Mouse (Mus musculus): ENCODE data around the gene Gm17606. TPM values are rescaled to one million over a fixed set of nuclear protein-coding genes. Genes with fewer than 3 reads are reported as not detected.
"Not testable (repeated sequence)": the region's sequence is repeated elsewhere in the genome, so short reads cannot be mapped to it uniquely, and the experiment has no call there.

Gene Gm17606
- not detected in 2 replicates for polyA plus RNA-seq (2015; fragmentation: Nextera tagmentation; extraction: Ambion mirVana)

- DNase-seq (ENCODE audit: low spot score): no peak
Observed at GRCm38 (mm10) chr14:54640946-54641304, at the start of gene Gm17606. TSS of gene Gm17606 (plus strand) at chr14:54640952.

- DNase-seq (ENCODE audit: low spot score): no peak
Observed at GRCm38 (mm10) chr14:54591056-54591455, 49.7 kb upstream of the Gm17606 start.

- no peak for DNase-seq (ENCODE audit: low spot score)
Observed at GRCm38 (mm10) chr14:54592319-54592934, 48.3 kb upstream of the Gm17606 start.

DNA sequence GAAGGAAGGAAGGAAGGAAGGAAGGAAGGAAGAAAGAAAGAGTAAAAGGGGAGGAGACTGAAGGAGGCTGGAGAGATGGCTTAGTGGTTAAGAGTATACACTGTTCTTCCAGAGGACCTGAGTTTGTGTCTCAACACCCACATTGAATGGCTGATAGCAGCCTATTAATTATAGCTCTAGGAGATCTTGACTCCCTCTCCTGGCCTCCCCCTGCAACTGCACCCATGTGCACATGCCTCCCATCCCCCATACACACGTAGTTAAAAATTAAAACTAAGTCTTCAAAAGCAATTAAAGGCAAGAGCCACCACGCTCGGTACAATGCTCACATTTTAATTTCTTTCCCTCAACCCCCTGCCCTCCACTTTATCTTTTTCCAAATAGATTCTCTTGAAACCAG, 46.7 kb upstream of the Gm17606 start:
- DNase-seq (ENCODE audit: low spot score): no peak

DNA sequence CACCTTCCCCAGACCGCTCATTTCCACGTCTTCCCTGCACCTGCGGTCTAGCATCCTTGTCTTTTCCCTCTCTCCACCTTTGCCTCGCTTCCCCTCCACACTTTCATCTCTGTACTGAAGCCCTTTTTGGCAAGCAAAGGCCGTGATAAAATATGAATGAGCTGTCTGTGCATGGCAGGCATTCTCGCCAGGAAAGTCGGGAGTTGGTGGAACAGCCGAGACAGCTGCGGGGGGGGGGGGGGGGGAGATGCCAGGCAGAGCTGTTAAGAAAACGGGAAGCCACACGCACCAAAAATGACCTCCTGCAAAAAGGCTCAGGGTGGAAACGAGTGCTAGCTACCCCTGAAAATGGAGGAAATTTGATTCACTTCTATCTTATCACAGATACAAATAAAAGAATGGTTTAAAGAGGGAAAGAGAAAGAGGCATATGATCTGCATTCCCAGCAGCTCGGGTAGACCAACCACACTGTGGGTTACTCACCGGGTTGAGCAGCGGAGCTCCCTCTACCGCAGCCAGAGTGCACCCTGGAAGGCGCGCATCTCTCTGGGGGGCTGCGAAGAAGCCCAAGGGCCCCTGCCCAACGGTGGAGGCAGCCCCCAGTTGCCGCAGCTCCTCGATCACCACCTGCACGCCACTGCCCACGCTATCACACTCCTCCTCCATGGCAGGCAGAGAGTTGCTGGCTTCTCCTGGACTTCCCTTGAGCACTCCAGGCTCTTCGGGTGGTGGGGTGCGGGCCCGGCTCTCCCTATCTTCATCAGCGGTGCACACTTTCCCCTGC, 45.9 kb upstream of the Gm17606 start:
- no peak for DNase-seq (ENCODE audit: low spot score)

DNA sequence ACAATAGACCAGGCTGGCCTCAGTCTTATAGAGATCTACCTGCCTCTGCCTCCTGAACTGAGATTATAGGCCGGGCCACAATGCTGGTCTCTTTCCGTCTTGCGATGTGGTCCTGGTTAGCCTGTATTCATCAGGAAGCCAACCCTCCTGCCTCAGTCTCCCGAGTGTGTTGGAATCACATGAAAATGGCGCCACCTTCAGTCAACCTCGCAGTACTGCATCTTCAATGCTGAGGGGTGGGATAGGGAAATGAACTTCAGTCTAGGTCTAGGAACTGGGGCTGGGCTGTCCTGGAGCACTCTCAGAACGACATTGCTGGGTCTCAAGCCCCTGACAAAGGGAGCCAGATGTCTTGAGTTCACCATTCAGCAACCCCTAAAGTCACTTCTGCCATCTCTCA, 43.7 kb upstream of the Gm17606 start:
- peak; percentile 43 for DNase-seq (ENCODE audit: low spot score)

- DNase-seq (ENCODE audit: low spot score): no peak
Observed at GRCm38 (mm10) chr14:54601601-54602000, 39.2 kb upstream of the Gm17606 start.

DNA sequence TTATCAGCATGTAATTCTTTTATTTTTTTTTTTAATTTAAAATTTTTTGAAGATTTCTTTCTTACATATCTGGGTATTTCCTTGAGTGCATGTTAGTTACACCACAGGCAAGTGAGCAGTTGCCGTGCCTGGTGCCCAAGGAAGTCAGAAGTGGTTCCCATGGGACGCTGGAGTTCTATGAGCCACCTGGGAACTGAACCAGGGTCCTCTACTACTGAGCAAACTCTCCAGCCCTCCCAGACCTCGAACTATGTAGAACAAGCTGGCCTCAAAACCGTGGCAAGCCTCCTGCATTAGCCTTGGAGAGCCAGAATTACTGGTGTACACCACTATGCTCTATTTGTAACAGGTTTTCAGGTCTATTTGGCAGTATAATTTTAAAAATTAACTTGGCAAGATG, 38.1 kb upstream of the Gm17606 start:
- DNase-seq (ENCODE audit: low spot score): no peak

DNA sequence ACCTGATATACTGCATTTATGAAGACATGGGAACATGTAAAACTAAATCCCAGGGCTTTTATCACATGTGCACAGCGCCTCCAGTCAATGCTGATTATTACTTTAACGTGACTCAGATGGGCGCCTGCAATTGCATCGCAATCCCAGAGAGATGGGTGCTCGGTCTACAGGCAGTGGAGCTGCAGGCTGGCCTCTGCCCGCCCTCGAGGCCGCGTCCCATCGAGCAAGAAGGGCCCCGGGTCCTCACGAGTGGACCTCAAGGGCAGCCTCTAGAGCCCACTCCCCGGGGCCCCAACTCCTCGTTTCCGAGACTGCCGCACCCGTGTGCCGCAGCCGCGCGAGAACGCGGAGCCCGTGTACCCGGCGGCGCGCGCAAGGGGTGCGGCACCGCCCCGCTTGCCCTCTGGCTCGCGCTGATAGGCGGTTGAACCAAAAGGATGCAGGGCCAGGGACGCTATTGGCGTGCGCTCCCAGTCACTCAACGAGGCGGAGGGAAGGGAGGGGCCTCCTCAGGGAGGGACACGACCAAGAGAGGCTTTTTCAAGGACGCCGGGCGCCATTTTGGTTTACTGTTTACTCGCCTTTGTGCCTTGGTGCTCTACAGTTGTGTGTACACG, 37.6 kb upstream of the Gm17606 start:
- peak; percentile 98 for DNase-seq (ENCODE audit: low spot score)

GRCm38 (mm10) chr14:54603686-54604085, 37.1 kb upstream of the Gm17606 start:
- no peak for DNase-seq (ENCODE audit: low spot score)

- DNase-seq (ENCODE audit: low spot score): peak; percentile 82
Observed at GRCm38 (mm10) chr14:54605752-54606321, 34.9 kb upstream of the Gm17606 start, which contains the start of gene 4931414P19Rik. TSS of gene 4931414P19Rik (minus strand) at chr14:54605993.

- DNase-seq (ENCODE audit: low spot score): no peak
Observed at GRCm38 (mm10) chr14:54607226-54607625, 33.5 kb upstream of the Gm17606 start.

DNA sequence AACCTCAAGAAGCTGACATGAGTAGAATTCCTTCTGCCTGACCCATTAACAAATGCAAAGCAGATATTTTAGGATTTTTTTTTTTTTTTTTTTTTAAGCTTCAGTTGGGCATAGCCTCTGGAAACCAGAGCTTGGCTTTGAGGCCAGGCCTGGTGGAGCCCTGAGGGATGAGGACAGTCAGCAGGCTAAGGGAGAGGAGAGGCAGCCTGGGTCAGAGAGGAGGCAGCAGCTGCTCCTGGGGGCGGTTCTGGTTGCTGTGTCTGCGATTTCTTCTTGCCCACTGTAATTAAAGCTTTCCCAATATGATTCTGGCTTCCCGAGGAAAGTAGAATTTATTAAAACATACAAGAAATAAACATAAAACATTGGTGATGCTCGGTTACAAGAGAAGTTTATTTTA, 31.5 kb upstream of the Gm17606 start:
- no peak for DNase-seq (ENCODE audit: low spot score)

- peak; percentile 50 for DNase-seq (ENCODE audit: low spot score)
Observed at GRCm38 (mm10) chr14:54609962-54610361, 30.8 kb upstream of the Gm17606 start.

DNA sequence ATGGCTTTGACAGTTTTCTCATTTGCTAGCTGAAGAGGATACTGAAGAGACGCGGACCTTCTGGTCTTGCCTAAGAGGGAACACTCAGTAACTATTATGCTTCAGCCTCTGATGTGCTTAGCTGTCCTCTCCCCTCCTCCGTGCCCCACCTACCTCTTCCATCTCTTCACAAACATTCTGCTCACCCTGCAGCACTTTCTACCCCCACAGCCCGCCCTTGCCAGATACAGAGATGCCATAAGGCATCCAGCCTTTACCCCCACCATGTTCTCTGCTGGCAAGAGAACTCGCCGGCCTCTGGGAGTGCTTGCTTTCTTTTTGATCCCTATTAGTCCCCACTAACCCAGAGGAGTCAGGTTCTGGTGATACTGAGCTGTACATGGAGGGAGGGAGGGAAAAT, 30.1 kb upstream of the Gm17606 start:
- no peak for DNase-seq (ENCODE audit: low spot score)

GRCm38 (mm10) chr14:54614130-54614529, 26.6 kb upstream of the Gm17606 start:
- DNase-seq (ENCODE audit: low spot score): not testable (repeated sequence)

DNA sequence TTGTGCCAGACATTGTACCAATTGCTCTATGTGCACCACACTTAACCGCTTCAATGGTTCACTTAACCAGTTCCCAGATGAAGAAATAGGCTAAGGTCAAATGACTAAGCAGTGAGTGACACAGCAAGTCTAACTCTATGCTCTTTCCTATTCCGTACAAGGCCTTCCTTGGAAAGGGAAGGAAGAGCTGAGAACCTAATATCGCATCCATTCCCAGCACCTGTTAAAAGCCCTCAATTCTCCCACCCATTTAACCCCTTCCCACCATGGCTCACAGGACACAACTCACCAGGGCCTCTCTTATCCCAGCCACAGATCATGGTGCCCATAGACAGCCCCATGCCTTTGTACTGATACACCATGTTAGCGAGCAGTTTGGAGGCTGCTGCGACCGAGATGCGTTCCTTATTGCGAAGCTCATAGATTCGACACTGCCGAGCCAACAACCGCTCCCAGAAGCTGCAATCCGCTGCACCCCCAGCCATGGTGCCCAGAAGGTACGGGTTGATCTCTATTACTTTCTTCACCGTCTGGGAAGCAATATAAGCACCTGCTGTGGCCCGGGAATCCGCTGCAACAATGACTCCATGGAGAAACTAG, 24.4 kb upstream of the Gm17606 start:
- no peak for DNase-seq (ENCODE audit: low spot score)

DNA sequence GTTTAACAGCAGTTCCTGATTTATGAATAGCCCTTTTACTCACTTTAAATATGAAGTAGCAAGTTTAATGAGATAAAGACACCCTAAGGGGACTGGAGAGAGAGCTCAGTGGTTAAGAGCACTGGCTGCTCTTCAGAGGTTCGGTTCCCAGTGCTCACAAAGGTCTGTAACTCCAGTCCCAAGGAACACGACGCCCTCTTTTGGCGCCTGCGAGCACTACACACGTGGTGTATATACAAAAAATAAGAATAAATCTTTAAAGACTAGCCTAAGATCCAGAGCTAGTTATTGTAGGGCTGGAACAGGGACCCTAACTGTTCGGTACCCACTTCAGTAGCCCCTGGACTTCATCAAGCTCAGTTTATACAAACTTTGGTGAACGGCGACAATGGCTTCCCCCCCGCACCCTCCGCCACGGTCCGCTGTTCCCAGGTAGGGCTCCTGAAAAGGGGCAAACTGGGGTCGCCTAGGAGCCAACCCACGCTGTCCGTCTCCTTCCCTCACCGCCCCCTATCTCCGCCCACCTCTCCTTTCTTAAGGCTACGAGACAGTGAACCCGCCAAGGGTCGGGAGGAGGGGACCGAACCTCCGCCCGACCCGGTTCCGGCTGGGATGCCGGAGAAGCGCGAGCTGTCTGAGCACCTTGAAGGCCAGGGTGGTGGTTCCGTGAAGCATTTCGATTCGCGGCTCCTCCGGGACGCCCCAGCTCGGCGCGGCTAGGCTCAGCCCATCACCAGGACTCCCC, 23.4 kb upstream of the Gm17606 start:
- DNase-seq (ENCODE audit: low spot score): peak; percentile 31

GRCm38 (mm10) chr14:54617897-54618365, 22.8 kb upstream of the Gm17606 start, which contains the start of gene Psmb5:
TSS of gene Psmb5 (minus strand) at chr14:54618022.
- DNase-seq (ENCODE audit: low spot score): peak; percentile 88

DNA sequence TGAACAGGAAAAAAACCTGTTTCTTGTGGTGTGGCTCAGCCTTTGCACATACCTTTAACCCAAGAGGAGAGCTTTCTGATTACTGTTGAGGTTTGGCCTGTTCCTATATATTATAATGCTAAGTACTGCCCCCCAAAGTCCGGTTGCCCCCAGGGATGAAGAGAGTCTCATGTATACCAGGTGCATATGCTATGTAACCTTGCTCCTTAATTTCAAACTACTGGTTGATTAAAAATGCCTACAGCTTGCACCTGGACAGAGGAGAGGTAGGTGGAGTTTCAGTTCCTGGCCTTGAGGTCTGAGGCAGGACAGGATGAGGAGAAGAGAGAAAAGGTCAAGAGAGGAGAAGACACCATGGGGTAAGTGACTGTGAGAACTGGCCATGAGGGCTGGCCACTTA, 19.6 kb upstream of the Gm17606 start, which contains the start of gene Psmb11:
Psmb11 (plus strand) TSS at position 301 of the 400 bp plus-strand sequence.
- no peak for DNase-seq (ENCODE audit: low spot score)

- DNase-seq (ENCODE audit: low spot score): no peak
Observed at GRCm38 (mm10) chr14:54623334-54623733, 17.4 kb upstream of the Gm17606 start.

All from thymus, postnatal 0 days (tissue).